In genomic region chr3:118286946-118287345, GRCm38 (mm10) we compare ENCODE assay signal across 10 mouse cellular contexts.
DNase-seq lines count a peak whose midpoint lies in the region; ATAC-seq lines count a peak whose summit lies in the region.
"Had no signal": no experiment of that assay in that cellular context is flagged by ENCODE, and none has a peak within 500 bp of the region (broad histone marks: within the 10 kb centered on the region; RNA-seq: fewer than 3 reads in every experiment).

No protein-coding gene starts in this region.

- no peak for ATAC-seq in cerebellum, adult (ENCODE audit: insufficient number of reproducible peaks, low FRiP score, low TSS enrichment)
- ATAC-seq in megakaryocyte-erythroid progenitor cell, adult 5-6 weeks (replicated peaks; ENCODE audit: low FRiP score, low TSS enrichment, poor library complexity, severe bottlenecking), result no peak

- intact Hi-C loops in heart, postnatal 10 days (cut with DNase I), result no loop called here
- intact Hi-C loops in heart, postnatal 25 days (cut with DNase I), result no loop called here

- DNase-seq in cerebellum, postnatal 10 days, result peak; percentile 88 to 90
- DNase-seq in heart, postnatal 10 days, result peak; percentile 39 to 47
- DNase-seq in heart, postnatal 25 days (ENCODE audit: low spot score), result no peak
- DNase-seq in ovary, postnatal 36 days (ENCODE audit: low spot score), result peak; percentile 19
- DNase-seq in ovary, postnatal 14 days (ENCODE audit: low spot score), result no peak
- no peak for DNase-seq in layer of hippocampus, adult 9-11 months
- DNase-seq: kidney, adult 8-10 months; thymus, postnatal 14 days had no signal

Comparison
In these comparisons a context has a peak if more than half of its experiments do, and no peak if none do; other contexts are left out.
1. DNase-seq: peak in cerebellum, postnatal 10 days (2 of 2), heart, postnatal 10 days (2 of 2) and ovary, postnatal 36 days (single experiment); none in heart, postnatal 25 days (single experiment), ovary, postnatal 14 days (single experiment) and layer of hippocampus, adult 9-11 months (single experiment).